Mouse (Mus musculus): ENCODE results near the gene Gm10837. TPM values are rescaled to one million over a fixed set of nuclear protein-coding genes. Genes with fewer than 3 reads are reported as not detected.

Gene Gm10837
- polyA plus RNA-seq, 1 experiment from 2014 or later, result 0.74 TPM

DNA sequence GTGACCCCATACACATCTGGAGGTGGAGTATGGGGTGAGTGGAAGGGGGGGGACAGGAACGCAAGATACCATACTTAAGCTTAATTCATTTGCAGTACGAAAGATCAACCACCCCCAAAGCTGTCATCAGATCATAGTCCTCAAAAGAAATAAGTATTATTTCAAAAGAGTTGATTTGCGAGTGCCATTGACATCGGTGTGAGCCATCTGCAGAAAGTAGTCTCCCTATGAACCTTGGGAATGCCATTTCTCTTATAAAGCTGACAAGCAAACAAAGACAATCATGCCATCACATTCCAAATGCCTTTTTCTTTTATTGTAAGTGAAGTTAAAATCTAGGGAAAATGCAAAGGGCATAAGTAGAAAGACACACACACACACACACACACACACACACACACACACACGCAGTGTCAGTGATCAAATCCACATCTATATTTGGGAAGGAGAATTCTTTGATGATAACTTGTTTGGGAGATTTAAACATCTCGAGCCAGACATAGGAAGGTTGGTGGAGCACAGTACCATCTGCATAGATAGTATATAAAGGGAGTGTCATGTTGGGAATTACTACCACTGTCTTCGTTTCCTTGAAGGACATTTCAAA, 23.5 kb upstream of the Gm10837 start:
- Histone ChIP-seq H3K4me2 (no peak overlapping the region; the same call in 1 of the 2 replicates), H3K36me3 (no peaks in the 10 kb centered on the region), H3K4me3 (no peak overlapping the region), H3K27ac (no peak overlapping the region), H3K9me3 (no peaks in the 10 kb centered on the region), H3K9ac (no peak overlapping the region), H3K27me3 (peaks cover 99% of the 10 kb centered on the region), H3K4me1 (replicated peaks) (peaks cover 24% of the 10 kb centered on the region)
- ATAC-seq (ENCODE audit: low FRiP score), result no peak
- WGBS, result 26% methylated on average over 7 of the region's 7 CpGs

DNA sequence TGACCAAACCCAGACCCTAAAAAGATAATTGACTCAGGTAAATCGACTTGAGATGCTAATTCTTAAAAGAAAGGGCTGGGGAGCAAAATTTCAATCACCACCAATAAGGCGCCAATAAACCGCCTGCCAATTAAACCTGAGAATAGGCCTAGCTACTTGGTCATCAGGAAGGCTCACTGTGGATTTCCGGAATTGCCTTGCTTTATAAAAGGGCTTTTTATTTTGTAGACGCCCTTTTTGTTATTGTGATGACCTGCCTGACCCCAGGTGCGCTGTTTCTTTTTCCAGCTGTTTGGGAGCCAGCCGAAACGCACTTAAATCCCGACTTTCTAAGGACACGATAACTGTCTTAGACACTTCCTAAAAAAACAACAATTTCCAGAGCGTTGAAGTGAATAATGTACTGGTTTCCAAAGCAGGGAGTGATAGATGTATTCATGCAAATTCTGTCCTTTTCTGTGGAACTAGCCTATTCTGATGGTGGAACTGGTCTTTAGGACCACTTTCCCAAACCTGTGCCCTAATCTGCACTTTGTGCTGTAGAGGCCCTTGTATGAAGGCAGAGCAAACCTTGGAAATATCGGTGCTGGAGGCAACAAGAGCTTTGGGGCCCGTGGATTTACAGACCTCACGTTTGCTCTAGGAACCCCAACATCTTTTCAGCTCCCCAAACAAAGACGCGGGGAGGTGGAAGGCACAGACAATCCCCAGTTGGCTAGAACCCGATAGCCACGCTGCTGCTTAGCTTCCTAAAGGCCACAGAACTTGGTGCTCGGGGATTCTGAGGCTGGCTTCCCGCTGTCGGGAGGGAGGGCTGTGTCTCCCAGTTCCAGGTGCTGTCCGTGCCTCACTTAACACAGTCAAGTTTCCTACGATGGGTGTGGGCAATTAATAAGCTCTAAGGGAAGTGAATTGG, 22.2 kb upstream of the Gm10837 start:
- Histone ChIP-seq H3K36me3 (no peaks in the 10 kb centered on the region), H3K4me3 (0 out of 2 replicates have a peak overlapping the region, but pooled peaks have one; percentile 7), H3K9ac (no peak overlapping the region), H3K27me3 (peaks cover 97% of the 10 kb centered on the region), H3K27ac (peak overlapping the region; percentile 14; the same call in 1 of the 2 replicates), H3K4me1 (replicated peaks) (peaks cover 27% of the 10 kb centered on the region), H3K4me2 (peak overlapping the region; percentile 37), H3K9me3 (no peaks in the 10 kb centered on the region)
- no peak for ATAC-seq (ENCODE audit: low FRiP score)
- 8% methylated on average over 23 of the region's 23 CpGs for WGBS

- H3K4me3 ChIP-seq, result 0 out of 2 replicates have a peak overlapping the region, but pooled peaks have one; percentile 7
- H3K27me3 ChIP-seq, result peaks cover 95% of the 10 kb centered on the region
- H3K27ac ChIP-seq, result peak overlapping the region; percentile 14
- no peaks in the 10 kb centered on the region for H3K36me3 ChIP-seq
- peaks cover 20% of the 10 kb centered on the region for H3K4me1 ChIP-seq (replicated peaks)
- H3K9ac ChIP-seq, result peak overlapping the region; percentile 14; the same call in 1 of the 2 replicates
- 3% methylated on average over 28 of the region's 28 CpGs for WGBS
- ATAC-seq (ENCODE audit: low FRiP score), result no peak
- peak overlapping the region; percentile 37 for H3K4me2 ChIP-seq
- H3K9me3 ChIP-seq, result no peaks in the 10 kb centered on the region
Measured at GRCm38 (mm10) chr14:122468971-122469755, 21.2 kb upstream of the Gm10837 start.

DNA sequence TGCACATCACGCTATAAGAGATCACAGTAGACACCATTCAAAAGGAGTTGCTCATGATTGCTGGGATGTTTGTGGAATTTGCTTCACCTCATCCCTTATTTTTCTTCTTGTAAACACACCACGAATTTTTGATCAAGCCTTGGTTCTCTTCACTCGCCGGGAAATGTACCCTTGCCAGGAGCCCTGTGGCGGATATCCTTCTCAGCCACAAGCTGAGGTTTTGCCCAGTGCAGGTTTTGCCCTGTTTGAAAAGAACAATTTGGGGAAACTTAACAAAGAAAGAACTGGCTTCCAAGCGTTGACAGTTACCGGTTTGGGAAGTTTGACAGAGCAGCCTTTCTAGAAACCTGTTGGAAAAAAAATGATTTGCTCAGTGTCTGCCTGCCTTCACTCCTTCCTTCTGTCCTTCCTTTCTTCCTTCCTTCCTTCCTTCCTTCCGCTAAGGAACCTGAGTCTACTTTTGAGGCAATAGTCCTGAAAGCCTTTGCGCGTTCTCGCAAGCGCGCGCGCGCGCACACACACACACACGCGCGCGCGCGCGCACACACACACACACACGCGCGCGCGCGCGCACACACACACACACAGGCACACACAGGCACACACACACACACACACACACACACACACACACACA, 18.8 kb upstream of the Gm10837 start:
- peak overlapping the region; percentile 19 for H3K4me3 ChIP-seq
- H3K4me1 ChIP-seq (replicated peaks), result peaks cover 23% of the 10 kb centered on the region
- H3K9me3 ChIP-seq, result no peaks in the 10 kb centered on the region
- no peak for ATAC-seq (ENCODE audit: low FRiP score)
- H3K36me3 ChIP-seq, result no peaks in the 10 kb centered on the region; the same call in 1 of the 2 replicates
- peaks cover 88% of the 10 kb centered on the region for H3K27me3 ChIP-seq
- H3K27ac ChIP-seq, result peak overlapping the region; percentile 64
- H3K4me2 ChIP-seq, result peak overlapping the region; percentile 56
- 7% methylated on average over 30 of the region's 31 CpGs for WGBS
- H3K9ac ChIP-seq, result peak overlapping the region; percentile 16; the same call in 1 of the 2 replicates

DNA sequence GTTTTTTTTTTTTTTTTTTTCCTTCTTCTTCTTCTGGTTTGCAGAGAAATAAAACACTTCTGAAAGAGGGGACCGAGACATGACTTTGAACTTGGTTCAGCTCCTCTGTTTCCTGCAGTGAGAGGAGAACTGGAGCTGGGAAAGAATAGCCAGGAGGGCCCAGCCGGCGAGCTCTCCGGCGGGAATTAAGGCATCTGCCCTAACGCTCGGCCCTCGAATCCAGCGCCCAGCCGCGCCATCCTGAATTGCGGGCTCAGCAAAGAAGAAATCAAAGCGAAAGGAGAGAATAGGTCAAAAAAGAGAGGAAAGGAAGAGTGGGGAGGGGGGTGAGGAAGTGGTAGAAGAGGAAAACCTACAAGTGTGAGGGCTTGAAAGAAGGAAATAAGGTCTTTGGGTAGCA, 18.2 kb upstream of the Gm10837 start:
- WGBS, result 2% methylated on average over 13 of the region's 13 CpGs
- no peaks in the 10 kb centered on the region; the same call in 1 of the 2 replicates for H3K36me3 ChIP-seq
- peak overlapping the region; percentile 65 for H3K9ac ChIP-seq
- peak overlapping the region; percentile 56 for H3K4me2 ChIP-seq
- H3K4me3 ChIP-seq, result peak overlapping the region; percentile 58
- H3K27me3 ChIP-seq, result peaks cover 84% of the 10 kb centered on the region
- peak overlapping the region; percentile 96 for H3K27ac ChIP-seq
- H3K9me3 ChIP-seq, result no peaks in the 10 kb centered on the region
- H3K4me1 ChIP-seq (replicated peaks), result peaks cover 23% of the 10 kb centered on the region
- no peak for ATAC-seq (ENCODE audit: low FRiP score)

GRCm38 (mm10) chr14:122472647-122473046, 17.7 kb upstream of the Gm10837 start:
- H3K9ac ChIP-seq, result peak overlapping the region; percentile 65
- peak overlapping the region; percentile 56 for H3K4me2 ChIP-seq
- H3K9me3 ChIP-seq, result no peaks in the 10 kb centered on the region
- ATAC-seq (ENCODE audit: low FRiP score), result no peak
- 5% methylated on average over 5 of the region's 5 CpGs for WGBS
- peak overlapping the region; percentile 96 for H3K27ac ChIP-seq
- H3K36me3 ChIP-seq, result no peaks in the 10 kb centered on the region; the same call in 1 of the 2 replicates
- peaks cover 79% of the 10 kb centered on the region for H3K27me3 ChIP-seq
- H3K4me3 ChIP-seq, result peak overlapping the region; percentile 58
- peaks cover 23% of the 10 kb centered on the region for H3K4me1 ChIP-seq (replicated peaks)

GRCm38 (mm10) chr14:122473211-122473751, 17.1 kb upstream of the Gm10837 start:
- no peak for ATAC-seq (ENCODE audit: low FRiP score)
- Histone ChIP-seq H3K9me3 (no peaks in the 10 kb centered on the region), H3K4me3 (peak overlapping the region; percentile 58), H3K27ac (peak overlapping the region; percentile 96), H3K4me1 (replicated peaks) (peaks cover 23% of the 10 kb centered on the region), H3K4me2 (peak overlapping the region; percentile 56), H3K36me3 (no peaks in the 10 kb centered on the region; the same call in 1 of the 2 replicates), H3K9ac (peak overlapping the region; percentile 65), H3K27me3 (peaks cover 74% of the 10 kb centered on the region)
- WGBS, result 2% methylated on average over 17 of the region's 17 CpGs

GRCm38 (mm10) chr14:122474041-122474890, 16.1 kb upstream of the Gm10837 start:
- Histone ChIP-seq H3K36me3 (no peaks in the 10 kb centered on the region; the same call in 1 of the 2 replicates), H3K9me3 (no peaks in the 10 kb centered on the region), H3K27ac (peak overlapping the region; percentile 96), H3K27me3 (peaks cover 72% of the 10 kb centered on the region), H3K4me3 (peak overlapping the region; percentile 58), H3K4me2 (peak overlapping the region; percentile 56), H3K9ac (peak overlapping the region; percentile 87), H3K4me1 (replicated peaks) (peaks cover 29% of the 10 kb centered on the region)
- ATAC-seq (ENCODE audit: low FRiP score), result peak; percentile 85
- WGBS, result under 1% methylated on average over 57 of the region's 57 CpGs

GRCm38 (mm10) chr14:122474891-122475556, 15.4 kb upstream of the Gm10837 start, which contains the start of gene Zic2:
Zic2 (plus strand) TSS chr14:122475435.
- Histone ChIP-seq H3K4me3 (peak within 1 kb of the TSS; percentile 58), H3K27me3 (peaks cover 67% of the 10 kb centered on the region), H3K27ac (peak within 1 kb of the TSS; percentile 96), H3K9me3 (no peaks in the 10 kb centered on the region), H3K36me3 (no peaks in the 10 kb centered on the region; the same call in 1 of the 2 replicates), H3K4me1 (replicated peaks) (peaks cover 29% of the 10 kb centered on the region), H3K9ac (peak within 1 kb of the TSS; percentile 87), H3K4me2 (peak within 1 kb of the TSS; percentile 56)
- ATAC-seq (ENCODE audit: low FRiP score), result peak; percentile 73
- under 1% methylated on average over 54 of the region's 73 CpGs for WGBS

- Histone ChIP-seq H3K36me3 (no peaks in the 10 kb centered on the region; the same call in 1 of the 2 replicates), H3K4me3 (peak overlapping the region; percentile 58), H3K4me2 (peak overlapping the region; percentile 56), H3K4me1 (replicated peaks) (peaks cover 29% of the 10 kb centered on the region), H3K9me3 (no peaks in the 10 kb centered on the region), H3K27me3 (peaks cover 66% of the 10 kb centered on the region), H3K27ac (peak overlapping the region; percentile 96), H3K9ac (peak overlapping the region; percentile 87)
- under 1% methylated on average over 57 of the region's 65 CpGs for WGBS
- peak; percentile 2; the same call in 1 of the 2 replicates for ATAC-seq (ENCODE audit: low FRiP score)
Measured at GRCm38 (mm10) chr14:122475557-122476040, 14.8 kb upstream of the Gm10837 start.

Data from hindbrain, embryonic 13.5 days (tissue).